Mouse (Mus musculus) spleen, adult 2 months (tissue): Measurements from ENCODE around the gene Surf1. TPM values are rescaled to one million over a fixed set of nuclear protein-coding genes. Genes with fewer than 3 reads are reported as not detected.
A peak's percentile ranks its signal among the peaks of the same experiment; 100 is the strongest.

Source experiments
- DNase-seq, 2 experiments: peaks; one replicate each; pipeline versions ENCODE4 v3.0.0 to v3.0.0-alpha.2; 2012 to 2021; ENCODE audit warnings: low spot score in 2 of 2, low read depth in 1 of 2
- H3K27ac ChIP-seq: fragments of 200-500 bp; 2 replicates; pipeline ENCODE4 v1.5.1; 2012; ENCODE audit warnings: low read length, inconsistent platforms; ENCODE audit not compliant: insufficient read depth
- H3K27me3 ChIP-seq: fragments of 200-500 bp; 2 replicates; pipeline ENCODE4 v1.6.1; 2012; ENCODE audit warnings: mild to moderate bottlenecking, moderate library complexity, low read length, inconsistent platforms; ENCODE audit not compliant: control insufficient read depth, insufficient read depth
- H3K36me3 ChIP-seq: fragments of 200-500 bp; 2 replicates; pipeline ENCODE4 v1.6.1; 2012; ENCODE audit warnings: mild to moderate bottlenecking, low read length, inconsistent platforms; ENCODE audit not compliant: control insufficient read depth, insufficient read depth
- H3K4me1 ChIP-seq: fragments of 200-500 bp; 2 replicates; pipeline ENCODE4 v1.6.1; 2011; ENCODE audit warnings: inconsistent platforms; ENCODE audit not compliant: control insufficient read depth, insufficient read depth, insufficient read length
- H3K4me3 ChIP-seq: fragments of 200-500 bp; 2 replicates; pipeline ENCODE4 v1.5.1; 2011; ENCODE audit warnings: mild to moderate bottlenecking, inconsistent platforms; ENCODE audit not compliant: insufficient read depth, insufficient read length; ENCODE audit errors: extremely low read depth
- CTCF ChIP-seq: fragments of 200-500 bp; IDR thresholded peaks from 2 replicates; pipeline ENCODE4 v1.5.1; 2011; ENCODE audit warnings: mild to moderate bottlenecking, inconsistent platforms; ENCODE audit not compliant: insufficient read depth, insufficient read length, insufficient replicate concordance; ENCODE audit errors: extremely low read depth
- POLR2A ChIP-seq: fragments of 200-500 bp; IDR thresholded peaks from 2 replicates; pipeline ENCODE4 v1.6.1; 2011; ENCODE audit warnings: low read depth, low read length, inconsistent platforms
- WGBS: fragments of 180-500 bp; shearing (Covaris S2); methylation state at CpG from one replicate; pipeline ENCODE4 v1.1.7; 2018; 5-methylcytosine and 5-hydroxymethylcytosine counted together
- polyA plus RNA-seq: library from polyadenylated mRNA; depleted of rRNA; stranded (reverse); fragments of >200 nt; gene quantifications from 2 replicates; pipeline ENCODE4 v1.2.3, GENCODE M21; 2012

Gene Surf1
- polyA plus RNA-seq, 1 experiment = 35.5 TPM

DNA sequence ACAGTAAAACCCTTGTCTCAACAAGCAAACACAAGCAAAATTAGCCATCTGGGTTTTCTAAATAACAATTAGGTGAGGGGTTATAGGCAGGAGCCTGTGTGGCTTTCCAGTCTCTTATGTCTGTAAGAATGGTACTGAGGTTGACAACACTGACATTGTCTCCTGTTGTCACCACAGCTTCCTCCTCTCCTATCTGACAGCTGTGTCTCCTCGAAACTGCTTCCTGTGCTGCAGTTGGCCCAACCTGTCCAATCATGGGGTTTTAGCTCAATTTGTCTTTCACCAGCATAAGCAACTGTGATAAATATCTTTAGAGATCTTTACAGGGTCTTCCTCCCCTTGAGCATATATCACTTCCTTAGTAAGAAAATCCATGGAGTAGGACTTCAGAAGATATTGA lies 20.1 kb upstream of the Surf1 start:
- H3K27ac ChIP-seq = no peak overlapping the region
- DNase-seq = no peak
- no peaks in the 10 kb centered on the region for H3K36me3 ChIP-seq
- TF ChIP-seq POLR2A = no peak
- TF ChIP-seq CTCF = no peak
- 11% methylated on average over 1 of the region's 1 CpGs for WGBS
- no peak overlapping the region for H3K4me3 ChIP-seq
- H3K4me1 ChIP-seq = peaks cover 7% of the 10 kb centered on the region; the same call in 1 of the 2 replicates
- no peaks in the 10 kb centered on the region for H3K27me3 ChIP-seq

DNA sequence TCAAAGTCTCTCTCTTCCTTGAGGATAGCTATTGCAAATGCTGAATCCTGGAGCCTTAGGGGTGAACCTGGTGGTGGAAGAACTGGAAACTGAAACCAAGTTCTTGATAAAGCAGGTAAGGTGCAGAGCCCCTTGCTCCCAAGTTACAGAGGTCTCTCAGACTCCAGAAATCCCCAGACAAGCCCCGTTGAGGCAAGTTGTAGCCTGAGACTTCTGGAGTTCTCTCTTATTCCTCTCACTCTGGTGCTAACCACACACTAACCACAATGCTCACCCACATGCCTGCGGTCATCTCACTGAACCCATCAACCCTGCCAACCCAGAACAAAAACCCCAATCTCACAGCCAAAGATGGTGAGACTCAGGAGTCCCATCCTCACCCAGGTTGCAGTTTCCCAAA lies 19.0 kb upstream of the Surf1 start:
- H3K36me3 ChIP-seq = no peaks in the 10 kb centered on the region
- peaks cover 7% of the 10 kb centered on the region; the same call in 1 of the 2 replicates for H3K4me1 ChIP-seq
- DNase-seq = no peak
- WGBS = 17% methylated on average over 2 of the region's 2 CpGs
- TF ChIP-seq POLR2A (no peak), CTCF (no peak)
- H3K27ac ChIP-seq = no peak overlapping the region
- no peak overlapping the region for H3K4me3 ChIP-seq
- no peaks in the 10 kb centered on the region for H3K27me3 ChIP-seq

DNA sequence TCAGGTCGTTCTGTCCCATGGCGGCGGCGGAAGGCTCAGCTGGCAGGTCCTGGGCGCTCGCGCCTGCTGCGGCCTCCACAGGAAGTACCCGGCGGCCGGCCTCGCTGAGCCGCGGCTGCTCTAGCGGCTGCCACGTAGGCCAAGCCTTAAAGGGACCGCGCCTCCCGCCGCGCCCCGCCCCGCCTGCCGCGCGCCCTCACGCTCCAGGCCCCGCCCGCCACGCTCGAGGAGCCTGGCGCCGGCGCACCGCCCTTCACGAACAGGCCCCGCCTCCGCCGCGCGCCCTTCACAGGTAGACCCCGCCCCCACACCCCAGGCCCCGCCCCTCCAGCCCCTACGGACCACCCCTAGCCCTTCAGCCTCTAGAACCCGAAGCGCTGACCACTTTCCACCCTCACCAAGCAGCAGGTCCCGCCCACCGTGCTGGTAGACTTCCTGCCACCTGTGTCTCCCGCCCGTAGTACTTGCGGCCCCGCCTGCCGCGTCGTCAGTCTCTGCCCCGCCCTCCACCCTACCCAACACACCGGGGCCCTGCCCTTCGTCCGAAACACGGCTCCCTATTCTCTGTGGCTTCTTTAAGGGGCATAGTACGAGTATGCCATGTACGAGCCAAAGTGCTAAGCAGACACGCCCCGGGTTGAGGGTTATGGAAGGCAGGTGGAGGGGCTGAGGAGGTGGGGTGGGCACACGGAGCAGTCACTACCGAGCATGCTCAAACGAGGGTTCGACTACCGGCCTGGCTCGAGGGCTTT lies 17.1 kb upstream of the Surf1 start, which contains the start of the genes Surf4 and Stkld1:
Surf4 (minus strand) TSS at position 625 of the 752 bp plus-strand sequence.
Stkld1 (plus strand) TSS at position 744 of the 752 bp plus-strand sequence.
- DNase-seq = peak; percentile 92 to 95
- Histone ChIP-seq H3K27me3 (no peaks in the 10 kb centered on the region), H3K4me3 (peak within 1 kb of the TSS; percentile 100), H3K36me3 (no peaks in the 10 kb centered on the region), H3K27ac (peak within 1 kb of the TSS; percentile 96), H3K4me1 (peaks cover 7% of the 10 kb centered on the region; the same call in 1 of the 2 replicates)
- 2% methylated on average over 64 of the region's 70 CpGs for WGBS
- no peak for TF ChIP-seq CTCF
- peak; percentile 90 for TF ChIP-seq POLR2A

DNA sequence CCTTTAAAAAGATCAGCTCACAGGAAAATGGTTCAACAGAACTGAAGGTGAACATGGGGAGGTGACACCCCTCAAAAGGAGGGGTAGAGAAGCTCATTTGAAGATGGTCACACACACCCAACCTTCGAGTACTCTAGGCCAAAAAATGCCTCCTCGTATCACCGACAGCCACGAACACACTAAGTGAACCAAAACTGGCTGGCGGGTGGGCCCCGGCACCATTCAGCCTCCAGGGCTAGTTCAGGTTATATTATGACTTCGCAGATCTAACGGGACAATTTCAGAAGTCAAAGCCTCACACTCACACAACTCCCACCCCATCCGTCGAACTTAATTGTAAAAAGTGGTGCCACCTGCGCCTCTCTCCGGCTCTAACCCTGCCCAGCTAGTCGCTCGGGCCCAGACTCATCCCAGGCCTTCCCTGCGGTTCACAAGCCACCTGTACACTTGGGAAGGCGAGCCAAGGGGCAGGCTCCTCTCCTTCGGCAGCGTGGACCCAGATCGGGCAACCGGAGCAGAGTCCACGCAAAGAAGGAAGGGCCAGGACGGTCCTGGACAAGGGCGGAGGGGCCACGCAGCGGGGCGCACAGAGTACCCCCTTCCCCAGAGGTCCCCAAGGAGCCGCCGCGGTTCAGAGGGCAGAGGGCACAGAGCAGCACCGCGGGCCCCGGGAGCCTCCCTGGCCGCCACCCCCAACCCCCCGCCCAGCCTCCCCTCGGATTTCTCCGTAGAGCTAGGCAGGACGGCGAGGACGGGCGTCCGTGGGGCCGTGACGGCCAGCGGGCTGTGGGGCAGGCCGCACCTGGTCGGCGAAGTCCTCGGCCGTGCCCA lies 16.4 kb upstream of the Surf1 start:
- Histone ChIP-seq H3K27ac (peak overlapping the region; percentile 96), H3K36me3 (no peaks in the 10 kb centered on the region), H3K27me3 (no peaks in the 10 kb centered on the region), H3K4me1 (peaks cover 7% of the 10 kb centered on the region; the same call in 1 of the 2 replicates), H3K4me3 (peak overlapping the region; percentile 100)
- under 1% methylated on average over 47 of the region's 49 CpGs for WGBS
- TF ChIP-seq POLR2A = no peak
- TF ChIP-seq CTCF = no peak
- DNase-seq = no peak

DNA sequence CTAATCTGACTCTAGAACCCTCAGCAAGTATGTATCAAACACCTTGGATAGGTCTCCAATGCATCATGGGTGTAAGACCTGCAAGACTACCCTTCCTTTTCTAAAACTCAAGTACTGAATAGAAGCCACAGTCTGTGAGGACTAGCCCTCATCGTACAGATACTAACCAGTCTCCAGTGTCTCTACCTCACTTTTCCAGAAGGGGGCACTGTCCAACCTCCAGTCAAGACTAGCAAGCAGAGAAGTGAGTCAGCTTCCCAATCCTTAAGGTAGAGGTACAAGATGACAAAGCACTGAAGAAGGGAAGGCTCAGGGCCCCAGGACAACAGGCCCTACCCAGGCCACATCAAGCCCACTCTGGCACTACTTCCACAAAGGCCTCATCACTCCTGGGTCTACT lies 14.1 kb upstream of the Surf1 start:
- no peak overlapping the region for H3K27ac ChIP-seq
- peaks cover 11% of the 10 kb centered on the region for H3K36me3 ChIP-seq
- no peak overlapping the region for H3K4me3 ChIP-seq
- H3K27me3 ChIP-seq = no peaks in the 10 kb centered on the region
- DNase-seq = peak; percentile 53 to 69
- H3K4me1 ChIP-seq = peaks cover 5% of the 10 kb centered on the region; the same call in 1 of the 2 replicates
- WGBS = 7% methylated on average over 1 of the region's 1 CpGs
- TF ChIP-seq CTCF (peak; percentile 54; the same call in 1 of the 2 replicates), POLR2A (no peak)

DNA sequence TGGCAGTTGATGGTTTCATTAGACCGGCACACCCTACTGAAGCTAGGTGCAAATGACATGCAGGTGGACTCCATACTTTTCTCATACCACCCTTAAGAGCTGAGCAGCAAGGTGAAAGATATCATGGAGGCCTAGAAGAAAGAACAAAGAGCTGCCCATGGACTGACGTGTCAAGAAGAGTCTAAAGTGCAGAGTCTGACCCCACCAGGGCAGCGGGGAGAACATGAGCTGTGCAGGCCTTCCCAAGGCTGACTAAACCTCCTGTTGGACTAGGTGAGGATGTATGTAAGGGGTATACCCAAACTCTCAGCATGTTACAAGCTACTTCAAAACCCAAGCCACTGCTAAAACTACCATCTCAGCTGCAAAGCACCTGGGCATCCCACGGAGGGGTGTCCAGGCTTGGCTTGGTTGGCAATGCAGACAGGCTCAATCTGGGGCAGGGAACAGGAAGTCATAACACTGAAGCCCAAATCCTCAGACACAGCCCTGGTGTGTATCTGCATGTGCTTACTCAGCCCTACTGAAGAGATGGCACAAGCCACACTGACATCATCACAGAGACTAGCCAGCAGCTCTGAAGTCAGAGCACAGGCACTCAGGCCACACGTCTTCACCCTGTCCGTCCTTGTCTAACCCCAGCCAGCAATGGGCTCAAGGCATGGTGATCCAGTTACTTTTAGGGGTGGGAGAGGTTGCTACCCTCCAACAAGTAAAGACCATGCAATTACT lies 11.6 kb upstream of the Surf1 start:
- H3K27me3 ChIP-seq = no peaks in the 10 kb centered on the region
- no peak for DNase-seq
- no peak overlapping the region for H3K4me3 ChIP-seq
- TF ChIP-seq CTCF = no peak
- TF ChIP-seq POLR2A = no peak
- 93% methylated on average over 6 of the region's 6 CpGs for WGBS
- peaks cover 28% of the 10 kb centered on the region for H3K36me3 ChIP-seq
- H3K4me1 ChIP-seq = peaks cover 2% of the 10 kb centered on the region; the same call in 1 of the 2 replicates
- no peak overlapping the region for H3K27ac ChIP-seq
